Mouse (Mus musculus) kidney, postnatal 0 days (tissue): ENCODE results near the gene Ereg. TPM values are rescaled to one million over a fixed set of nuclear protein-coding genes. Genes with fewer than 3 reads are reported as not detected.

Source experiments
- ATAC-seq: fragments of 200-750 bp; cut with Nextera tagmentation; replicated peaks from 2 replicates; pipeline ENCODE4 v1.8.0; 2017; ENCODE audit warnings: low read depth, moderate number of reproducible peaks, moderate TSS enrichment, moderate library complexity; ENCODE audit not compliant: low FRiP score
- DNase-seq: peaks from one replicate; pipeline ENCODE4 v3.0.0-alpha.2; 2016; ENCODE audit warnings: low spot score
- H3K27ac ChIP-seq: fragments of 300-500 bp; sonication (generic); 2 replicates; pipeline ENCODE4 v1.5.1; 2014; ENCODE audit warnings: mild to moderate bottlenecking
- H3K27me3 ChIP-seq: fragments of 300-500 bp; sonication (generic); 2 replicates; pipeline ENCODE4 v1.6.1; 2014; ENCODE audit warnings: low read length, mixed read lengths; ENCODE audit not compliant: insufficient read depth
- H3K36me3 ChIP-seq: fragments of 300-500 bp; sonication (generic); 2 replicates; pipeline ENCODE4 v1.6.1; 2014; ENCODE audit warnings: low read length, mixed read lengths; ENCODE audit not compliant: insufficient read depth
- H3K4me1 ChIP-seq: fragments of 300-500 bp; sonication (generic); replicated peaks from 2 replicates; pipeline ENCODE4 v1.6.1; 2014; ENCODE audit warnings: antibody characterized with exemption, low read length, mixed read lengths; ENCODE audit not compliant: insufficient read depth
- H3K4me2 ChIP-seq: fragments of 300-500 bp; sonication (generic); 2 replicates; pipeline ENCODE4 v1.6.1; 2014; ENCODE audit warnings: mild to moderate bottlenecking, low read length, moderate library complexity, mixed read lengths
- H3K4me3 ChIP-seq: fragments of 300-500 bp; sonication (generic); replicated peaks from 2 replicates; pipeline ENCODE4 v1.5.1; 2014; ENCODE audit warnings: low read depth, low read length
- H3K9ac ChIP-seq: fragments of 300-500 bp; sonication (generic); 2 replicates; pipeline ENCODE4 v1.6.1; 2014; ENCODE audit warnings: low read depth, low read length
- H3K9me3 ChIP-seq: fragments of 300-500 bp; sonication (generic); replicated peaks from 2 replicates; pipeline ENCODE4 v1.6.1; 2016; ENCODE audit warnings: low read length, inconsistent platforms, mixed read lengths
- CTCF ChIP-seq: IDR thresholded peaks from 2 replicates; pipeline ENCODE4 v1.5.1; 2016; ENCODE audit warnings: antibody characterized with exemption, low read depth, mild to moderate bottlenecking, moderate library complexity
- WGBS: fragments of 180-500 bp; shearing (Covaris S2); extraction: QIAGEN DNeasy Blood & Tissue Kit; methylation state at CpG from one replicate; pipeline ENCODE4 v1.1.7; 2014; 5-methylcytosine and 5-hydroxymethylcytosine counted together
- polyA plus RNA-seq: library from polyadenylated mRNA; unstranded; fragments of >200 nt; fragmentation: Nextera tagmentation; extraction: Ambion mirVana; gene quantifications from 2 replicates; pipeline ENCODE4 v1.2.1, GENCODE M21; 2015

Ereg gene
- polyA plus RNA-seq, 1 experiment from 2014 or later: not detected

GRCm38 (mm10) chr5:91103943-91104665 lies 29.7 kb downstream of the Ereg start:
- TF ChIP-seq CTCF: no peak
- H3K9ac ChIP-seq: no peak overlapping the region
- no peaks in the 10 kb centered on the region for H3K27me3 ChIP-seq
- DNase-seq (no peak), ATAC-seq (no peak)
- H3K4me1 ChIP-seq: no peaks in the 10 kb centered on the region
- H3K9me3 ChIP-seq: no peaks in the 10 kb centered on the region
- H3K4me3 ChIP-seq: no peak overlapping the region
- no peak overlapping the region for H3K27ac ChIP-seq
- H3K36me3 ChIP-seq: no peaks in the 10 kb centered on the region
- no peak overlapping the region for H3K4me2 ChIP-seq
- 71% methylated on average over 7 of the region's 7 CpGs for WGBS

GRCm38 (mm10) chr5:91106248-91106647 lies 31.8 kb downstream of the Ereg start:
- H3K4me1 ChIP-seq: no peaks in the 10 kb centered on the region
- TF ChIP-seq CTCF: no peak

GRCm38 (mm10) chr5:91110023-91110670 lies 35.7 kb downstream of the Ereg start:
- no peak for ATAC-seq
- H3K27ac ChIP-seq: no peak overlapping the region
- H3K9me3 ChIP-seq: no peaks in the 10 kb centered on the region
- no peak overlapping the region for H3K4me2 ChIP-seq
- no peak overlapping the region for H3K9ac ChIP-seq
- no peaks in the 10 kb centered on the region for H3K36me3 ChIP-seq
- H3K4me3 ChIP-seq: no peak overlapping the region
- no peaks in the 10 kb centered on the region for H3K4me1 ChIP-seq
- no peak for DNase-seq
- TF ChIP-seq CTCF: no peak
- 83% methylated on average over 6 of the region's 6 CpGs for WGBS
- no peaks in the 10 kb centered on the region for H3K27me3 ChIP-seq

More at GRCm38 (mm10) chr5:91106248-91106647, 31.8 kb downstream of the Ereg start:
- WGBS: 64% methylated on average over 5 of the region's 5 CpGs
- Histone ChIP-seq H3K4me2 (no peak overlapping the region), H3K4me3 (no peak overlapping the region), H3K27ac (no peak overlapping the region), H3K36me3 (no peaks in the 10 kb centered on the region), H3K9ac (no peak overlapping the region), H3K27me3 (no peaks in the 10 kb centered on the region), H3K9me3 (no peaks in the 10 kb centered on the region)
- ATAC-seq: no peak
- DNase-seq: no peak

- H3K36me3 ChIP-seq: no peaks in the 10 kb centered on the region
- no peak overlapping the region for H3K4me2 ChIP-seq
- ATAC-seq: no peak
- no peak for DNase-seq
- no peak overlapping the region for H3K27ac ChIP-seq
- no peaks in the 10 kb centered on the region for H3K4me1 ChIP-seq
- H3K9ac ChIP-seq: no peak overlapping the region
- H3K9me3 ChIP-seq: no peaks in the 10 kb centered on the region
- TF ChIP-seq CTCF: no peak
- H3K27me3 ChIP-seq: no peaks in the 10 kb centered on the region
- WGBS: 88% methylated on average over 8 of the region's 8 CpGs
- H3K4me3 ChIP-seq: no peak overlapping the region
Measured at GRCm38 (mm10) chr5:91111019-91111418, 36.6 kb downstream of the Ereg start.

GRCm38 (mm10) chr5:91113967-91114366 lies 39.5 kb downstream of the Ereg start:
- Histone ChIP-seq H3K4me3 (no peak overlapping the region), H3K4me1 (no peaks in the 10 kb centered on the region), H3K9ac (no peak overlapping the region), H3K4me2 (no peak overlapping the region), H3K9me3 (no peaks in the 10 kb centered on the region), H3K27ac (no peak overlapping the region), H3K36me3 (no peaks in the 10 kb centered on the region), H3K27me3 (no peaks in the 10 kb centered on the region)
- no peak for DNase-seq
- 88% methylated on average over 2 of the region's 2 CpGs for WGBS
- no peak for ATAC-seq
- no peak for TF ChIP-seq CTCF

- ATAC-seq: no peak
- WGBS: 82% methylated on average over 1 of the region's 1 CpGs
Measured at GRCm38 (mm10) chr5:91114574-91114973, 40.2 kb downstream of the Ereg start.

More at GRCm38 (mm10) chr5:91114574-91114973, 40.2 kb downstream of the Ereg start:
- Histone ChIP-seq H3K36me3 (no peaks in the 10 kb centered on the region), H3K9ac (no peak overlapping the region), H3K27me3 (no peaks in the 10 kb centered on the region), H3K27ac (no peak overlapping the region), H3K4me3 (no peak overlapping the region), H3K4me1 (no peaks in the 10 kb centered on the region), H3K9me3 (no peaks in the 10 kb centered on the region), H3K4me2 (no peak overlapping the region)
- no peak for TF ChIP-seq CTCF
- DNase-seq: no peak
